Comparison of ENCODE assay signal across 8 mouse cellular contexts in genomic region chr6:84181452-84181851, GRCm38 (mm10).
DNase-seq lines count a peak whose midpoint lies in the region; ATAC-seq lines count a peak whose summit lies in the region.

No protein-coding gene starts in this region.

- H3K27ac ChIP-seq in hindbrain, embryonic 16.5 days (ENCODE audit: low read depth, low read length) = no peak overlapping the region

- H3K9me3 ChIP-seq in hindbrain, embryonic 16.5 days (ENCODE audit: control insufficient read depth, low read length) = no peaks in the 10 kb centered on the region

- ATAC-seq in hindbrain, embryonic 16.5 days = no peak

- whole genome bisulfite sequencing in hindbrain, embryonic 16.5 days = 56% methylated on average over 4 of the region's 4 CpGs

- no peak overlapping the region for H3K4me3 ChIP-seq in hindbrain, embryonic 16.5 days (ENCODE audit: low read length)

- no peaks in the 10 kb centered on the region for H3K4me1 ChIP-seq in hindbrain, embryonic 16.5 days (ENCODE audit: control insufficient read depth, insufficient read depth, low read depth, low read length)

- H3K9ac ChIP-seq in hindbrain, embryonic 16.5 days (ENCODE audit: low read depth, low read length) = no peak overlapping the region

- no peak overlapping the region for H3K4me2 ChIP-seq in hindbrain, embryonic 16.5 days (ENCODE audit: low read length)

- no peaks in the 10 kb centered on the region for H3K27me3 ChIP-seq in hindbrain, embryonic 16.5 days (replicated peaks; ENCODE audit: control insufficient read depth, insufficient read depth, low read length)

- H3K36me3 ChIP-seq in hindbrain, embryonic 16.5 days (ENCODE audit: control insufficient read depth, insufficient read depth, low read length) = no peaks in the 10 kb centered on the region

- intact Hi-C loops in left cerebral cortex, postnatal 4 days (cut with DNase I) = no loop called here

- DNase-seq in embryo, embryonic 10.5 days (ENCODE audit: low spot score) = peak; percentile 5
- DNase-seq in embryo, embryonic 11 days = no peak
- peak; percentile 40 for DNase-seq in heart, adult 8-10 months (ENCODE audit: low spot score)
- peak; percentile 41 to 49 for DNase-seq in kidney, postnatal 4 days
- DNase-seq in skeletal muscle tissue, adult 2 months (ENCODE audit: low read depth, low spot score) = peak; percentile 52
- DNase-seq in left cerebral cortex, postnatal 4 days = no peak
- no peak for DNase-seq in layer of hippocampus, adult 9-10 months (ENCODE audit: low spot score)

Comparison
In these comparisons a context has a peak if more than half of its experiments do, and no peak if none do; other contexts are left out.
1. DNase-seq: peak in embryo, embryonic 10.5 days (single experiment), heart, adult 8-10 months (single experiment), kidney, postnatal 4 days (2 of 2) and skeletal muscle tissue, adult 2 months (single experiment); none in embryo, embryonic 11 days (single experiment), left cerebral cortex, postnatal 4 days (single experiment) and layer of hippocampus, adult 9-10 months (single experiment).